In the genomic region with DNA sequence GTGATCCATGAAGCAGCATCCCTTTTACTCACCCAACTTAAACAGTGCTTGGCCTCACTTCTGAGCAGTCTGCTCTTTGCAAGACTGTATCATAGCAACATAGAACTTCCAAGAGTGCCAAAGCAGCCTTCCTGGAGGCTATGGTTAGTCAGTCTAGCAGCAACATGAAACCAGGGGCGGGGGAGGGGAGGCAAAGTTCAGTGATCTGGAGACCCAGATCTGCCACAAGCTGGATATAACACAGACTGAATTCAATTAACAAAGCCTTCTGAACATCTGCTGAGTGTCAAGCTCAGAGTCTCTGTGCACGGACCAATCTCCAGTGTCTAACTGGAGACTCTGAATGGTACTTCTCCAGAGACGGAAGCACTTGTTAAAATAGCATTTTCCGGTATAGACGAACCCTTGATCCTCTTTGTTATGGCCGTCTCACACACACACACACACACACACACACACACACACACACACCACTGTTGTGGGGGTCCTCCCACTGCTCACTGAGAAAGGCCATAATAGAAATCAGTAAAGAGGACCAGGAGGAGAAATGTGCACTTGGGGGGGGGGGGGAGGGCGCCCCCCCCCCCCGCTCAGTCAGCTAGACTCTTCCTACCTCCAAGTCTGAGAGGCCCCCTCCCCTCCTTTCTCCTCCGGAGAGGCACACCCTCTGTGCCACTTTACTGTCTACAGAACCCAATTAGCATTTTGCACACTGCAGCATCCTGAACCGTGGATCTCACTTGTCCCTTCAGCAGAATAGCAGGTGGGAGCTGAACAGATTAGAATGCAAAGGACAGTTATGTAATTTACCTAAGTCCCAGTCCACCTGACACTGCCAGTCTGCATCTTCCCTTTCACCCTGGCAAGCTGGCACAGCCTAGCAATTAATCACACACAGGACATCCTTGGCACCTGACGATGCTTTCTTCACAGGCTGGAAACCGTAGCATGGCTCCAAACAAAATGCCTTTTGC, we compare ENCODE assay signal across 8 mouse cellular contexts.
A peak's percentile ranks its signal among the peaks of the same experiment; 100 is the strongest.
DNase-seq lines count a peak whose midpoint lies in the region; ATAC-seq and TF ChIP-seq lines count a peak whose summit lies in the region.

No protein-coding gene starts in this region.

- H3K4me1 ChIP-seq in forebrain, embryonic 15.5 days, result peaks cover 21% of the 10 kb centered on the region
- peaks cover 12% of the 10 kb centered on the region for H3K4me1 ChIP-seq in limb, embryonic 12.5 days (replicated peaks)
- H3K4me1 ChIP-seq in thymus, adult 2 months (replicated peaks; ENCODE audit: control insufficient read depth, insufficient read depth, low read length), result no peaks in the 10 kb centered on the region

- 12% methylated on average over 10 of the region's 12 CpGs for WGBS in forebrain, embryonic 15.5 days
- WGBS in limb, embryonic 12.5 days, result 22% methylated on average over 10 of the region's 12 CpGs
- 83% methylated on average over 11 of the region's 12 CpGs for WGBS in thymus, adult 2 months

- H3K9ac ChIP-seq in forebrain, embryonic 15.5 days (replicated peaks), result no peak overlapping the region
- no peak overlapping the region for H3K9ac ChIP-seq in limb, embryonic 12.5 days (replicated peaks)

- peak; percentile 75 for ATAC-seq in forebrain, embryonic 15.5 days (replicated peaks)
- ATAC-seq in limb, embryonic 12.5 days (ENCODE audit: insufficient number of reproducible peaks, insufficient read depth, low FRiP score, low TSS enrichment, low read depth), result peak; percentile 62
- ATAC-seq in granulocyte monocyte progenitor cell, adult 5-6 weeks (replicated peaks; ENCODE audit: poor library complexity, severe bottlenecking), result no peak

- no peaks in the 10 kb centered on the region for H3K36me3 ChIP-seq in forebrain, embryonic 15.5 days
- H3K36me3 ChIP-seq in limb, embryonic 12.5 days, result no peaks in the 10 kb centered on the region
- H3K36me3 ChIP-seq in thymus, adult 2 months (ENCODE audit: control insufficient read depth, insufficient read depth, low read length), result no peaks in the 10 kb centered on the region

- no peak overlapping the region for H3K4me3 ChIP-seq in forebrain, embryonic 15.5 days
- H3K4me3 ChIP-seq in limb, embryonic 12.5 days (replicated peaks), result no peak overlapping the region
- no peak overlapping the region for H3K4me3 ChIP-seq in thymus, adult 2 months (ENCODE audit: control insufficient read depth, insufficient read depth, low read length)

- H3K9me3 ChIP-seq in forebrain, embryonic 15.5 days, result no peaks in the 10 kb centered on the region
- no peaks in the 10 kb centered on the region for H3K9me3 ChIP-seq in limb, embryonic 12.5 days

- TF ChIP-seq POLR2A in thymus, adult 2 months (IDR thresholded peaks at IDR 0.05; ENCODE audit: control insufficient read depth, extremely low read depth, insufficient read depth, low read length, poor library complexity), result no peak

- H3K27ac ChIP-seq in forebrain, embryonic 15.5 days (replicated peaks), result peak overlapping the region; percentile 46
- H3K27ac ChIP-seq in limb, embryonic 12.5 days, result no peak overlapping the region
- H3K27ac ChIP-seq in thymus, adult 2 months (ENCODE audit: control insufficient read depth, insufficient read depth, low read length), result no peak overlapping the region

- no peak for TF ChIP-seq CTCF in thymus, adult 2 months (IDR thresholded peaks at IDR 0.05; ENCODE audit: borderline replicate concordance, control insufficient read depth, extremely low read depth, insufficient read depth, low read length, poor library complexity)

- no peaks in the 10 kb centered on the region for H3K27me3 ChIP-seq in forebrain, embryonic 15.5 days
- H3K27me3 ChIP-seq in limb, embryonic 12.5 days, result no peaks in the 10 kb centered on the region
- no peaks in the 10 kb centered on the region for H3K27me3 ChIP-seq in thymus, adult 2 months (ENCODE audit: control insufficient read depth, insufficient read depth, low read length)

- 0 out of 2 replicates have a peak overlapping the region, but pooled peaks have one; percentile 2 for H3K4me2 ChIP-seq in forebrain, embryonic 15.5 days (replicated peaks)
- peak overlapping the region; percentile 34 for H3K4me2 ChIP-seq in limb, embryonic 12.5 days

- intact Hi-C loops in gastrocnemius, postnatal 36 days (cut with DNase I), result no loop called here

- peak; percentile 33 for DNase-seq in gastrocnemius, adult 18-20 months (ENCODE audit: low spot score)
- DNase-seq in gastrocnemius, postnatal 36 days, result no peak
- DNase-seq in cerebellum, adult 11-12 months, result peak; percentile 95
- DNase-seq in yolk sac, embryonic 10.5 days (ENCODE audit: low spot score), result peak; percentile 70
- DNase-seq in thymus, adult 2 months, result no peak

Comparison
In these comparisons a context has a peak if more than half of its experiments do, and no peak if none do; other contexts are left out.
1. DNase-seq: peak in gastrocnemius, adult 18-20 months (single experiment), cerebellum, adult 11-12 months (single experiment) and yolk sac, embryonic 10.5 days (single experiment); none in gastrocnemius, postnatal 36 days (0 of 2) and thymus, adult 2 months (single experiment).